Mouse (Mus musculus): ENCODE measurements around the gene Tnfrsf9.

Gene Tnfrsf9

GRCm38 (mm10) chr4:150913743-150914142 lies 619 bp upstream of the Tnfrsf9 start:
- no peak for TF ChIP-seq GATA4 (IDR thresholded peaks at IDR 0.05; ENCODE audit: insufficient replicate concordance, low read length)

DNA sequence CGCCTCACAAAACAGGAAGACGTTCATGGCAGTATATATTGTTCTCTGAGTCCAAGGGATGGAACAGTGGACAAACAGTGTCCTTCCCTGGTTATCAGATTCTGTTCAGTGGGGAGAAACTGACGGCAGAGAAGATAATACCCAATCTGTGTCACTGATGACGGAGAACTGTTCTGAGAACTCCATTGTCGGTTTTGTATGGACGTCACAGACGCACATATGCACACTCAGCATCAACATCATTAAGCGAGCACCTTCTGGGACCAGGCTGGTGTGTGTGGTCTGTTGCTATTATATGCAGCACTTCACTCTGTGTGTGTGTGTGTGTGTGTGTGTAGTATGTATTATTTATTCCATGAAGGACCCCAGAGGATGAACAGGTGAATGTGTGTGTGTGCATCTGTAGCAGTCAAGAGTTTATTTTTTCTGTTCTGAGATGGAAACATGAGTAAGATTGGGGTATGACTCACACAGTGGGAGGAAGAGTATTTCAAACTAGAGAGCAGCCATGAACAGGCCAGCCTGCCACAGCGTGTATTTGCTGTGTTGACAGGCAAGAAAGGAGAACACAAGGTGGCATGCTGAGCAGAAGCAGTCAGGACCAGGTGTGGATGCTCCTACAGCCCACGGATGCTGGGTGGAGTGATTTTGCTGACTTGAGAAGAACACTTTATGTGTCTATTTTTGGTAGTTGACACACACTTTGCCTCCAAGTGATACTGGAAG lies 982 bp downstream of the Tnfrsf9 start:
- TF ChIP-seq GATA4 (IDR thresholded peaks at IDR 0.05; ENCODE audit: insufficient replicate concordance, low read length) = no peak

GRCm38 (mm10) chr4:150917336-150918027 lies 3.1 kb downstream of the Tnfrsf9 start:
- no peak for TF ChIP-seq GATA4 (IDR thresholded peaks at IDR 0.05; ENCODE audit: insufficient replicate concordance, low read length)

DNA sequence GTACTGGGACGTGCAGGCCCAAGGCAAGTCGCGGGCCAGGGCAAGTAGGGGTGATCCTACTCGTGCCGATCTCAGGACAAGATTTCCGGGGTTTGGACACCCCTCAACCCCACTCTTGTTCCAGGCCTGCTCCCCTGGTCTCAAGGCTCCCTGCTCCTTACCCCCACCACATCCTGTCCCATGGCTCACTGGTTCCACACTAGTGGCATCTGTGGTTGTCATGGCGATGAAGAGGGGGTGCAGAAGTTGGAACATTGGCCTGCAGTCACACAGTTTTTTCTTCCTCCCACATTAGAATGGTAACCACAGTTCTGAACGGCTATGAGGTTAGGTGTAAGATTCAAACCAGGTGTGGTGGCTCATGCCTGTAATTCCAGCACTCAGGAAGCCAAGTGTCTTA lies 6.8 kb downstream of the Tnfrsf9 start:
- TF ChIP-seq GATA4 (IDR thresholded peaks at IDR 0.05; ENCODE audit: insufficient replicate concordance, low read length) = no peak

DNA sequence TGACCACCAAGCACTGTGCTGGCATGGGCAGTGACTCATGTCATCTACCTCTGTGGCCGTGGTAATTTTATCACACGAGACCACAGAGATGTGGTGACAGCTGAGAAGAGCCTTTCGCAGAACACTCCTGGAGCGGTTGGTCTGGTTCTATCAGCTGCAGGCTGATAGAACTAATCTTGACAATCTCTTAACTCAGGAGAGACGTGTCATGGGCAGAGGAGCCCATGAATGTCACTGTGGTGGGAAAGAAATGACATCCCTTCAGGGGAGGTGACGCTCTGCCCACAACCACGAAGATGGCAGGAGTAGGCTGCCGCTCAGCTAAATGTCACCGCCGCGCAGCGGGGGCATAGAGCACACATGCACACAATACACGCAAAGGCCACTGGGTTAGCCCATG lies 9.9 kb downstream of the Tnfrsf9 start:
- no peak for TF ChIP-seq GATA4 (IDR thresholded peaks at IDR 0.05; ENCODE audit: insufficient replicate concordance, low read length)

DNA sequence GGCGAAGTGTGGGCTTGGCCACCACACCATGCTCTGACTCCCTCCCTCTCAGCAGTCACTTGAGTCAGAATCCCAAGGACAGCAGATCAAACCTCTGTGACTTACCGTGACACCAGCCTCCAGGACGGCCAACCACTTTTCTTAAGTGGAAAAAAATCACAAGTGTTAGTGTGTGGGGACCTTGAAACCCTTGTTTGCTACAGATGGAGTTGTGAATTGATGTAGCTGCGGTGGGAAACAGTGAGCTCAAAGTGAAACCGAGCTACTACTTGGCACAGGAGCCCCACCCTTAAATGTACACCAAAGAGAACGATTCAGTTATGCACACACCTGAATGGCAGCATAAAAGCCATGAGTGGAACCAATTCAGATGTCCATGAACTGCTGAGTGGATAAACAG lies 10.6 kb downstream of the Tnfrsf9 start:
- TF ChIP-seq GATA4 (IDR thresholded peaks at IDR 0.05; ENCODE audit: insufficient replicate concordance, low read length) = no peak

GRCm38 (mm10) chr4:150925923-150926322 lies 11.6 kb downstream of the Tnfrsf9 start:
- no peak for TF ChIP-seq GATA4 (IDR thresholded peaks at IDR 0.05; ENCODE audit: insufficient replicate concordance, low read length)

GRCm38 (mm10) chr4:150926924-150927705 lies 12.8 kb downstream of the Tnfrsf9 start:
- TF ChIP-seq GATA4 (IDR thresholded peaks at IDR 0.05; ENCODE audit: insufficient replicate concordance, low read length) = no peak

GRCm38 (mm10) chr4:150927789-150928188 lies 13.4 kb downstream of the Tnfrsf9 start:
- no peak for TF ChIP-seq GATA4 (IDR thresholded peaks at IDR 0.05; ENCODE audit: insufficient replicate concordance, low read length)

DNA sequence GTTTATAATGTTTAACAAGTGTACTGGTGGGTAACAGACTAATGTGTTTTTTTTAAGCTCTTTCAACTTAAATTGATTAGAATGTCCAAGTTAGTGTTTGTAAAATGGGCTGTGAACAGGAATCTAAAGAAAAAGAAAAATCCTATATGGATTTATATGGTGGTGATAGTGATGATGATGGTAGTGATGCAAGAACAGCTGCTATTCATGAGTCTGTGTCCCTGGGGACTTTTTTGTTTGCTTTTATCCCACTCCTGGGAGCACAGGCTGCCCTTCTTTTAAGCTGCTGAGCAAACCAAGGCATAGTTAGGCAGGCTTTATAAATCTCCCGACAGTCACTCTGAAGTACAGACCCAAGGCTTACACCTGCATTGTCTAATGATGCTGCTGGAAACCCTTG lies 19.1 kb downstream of the Tnfrsf9 start:
- TF ChIP-seq GATA4 (IDR thresholded peaks at IDR 0.05; ENCODE audit: insufficient replicate concordance, low read length) = no peak

DNA sequence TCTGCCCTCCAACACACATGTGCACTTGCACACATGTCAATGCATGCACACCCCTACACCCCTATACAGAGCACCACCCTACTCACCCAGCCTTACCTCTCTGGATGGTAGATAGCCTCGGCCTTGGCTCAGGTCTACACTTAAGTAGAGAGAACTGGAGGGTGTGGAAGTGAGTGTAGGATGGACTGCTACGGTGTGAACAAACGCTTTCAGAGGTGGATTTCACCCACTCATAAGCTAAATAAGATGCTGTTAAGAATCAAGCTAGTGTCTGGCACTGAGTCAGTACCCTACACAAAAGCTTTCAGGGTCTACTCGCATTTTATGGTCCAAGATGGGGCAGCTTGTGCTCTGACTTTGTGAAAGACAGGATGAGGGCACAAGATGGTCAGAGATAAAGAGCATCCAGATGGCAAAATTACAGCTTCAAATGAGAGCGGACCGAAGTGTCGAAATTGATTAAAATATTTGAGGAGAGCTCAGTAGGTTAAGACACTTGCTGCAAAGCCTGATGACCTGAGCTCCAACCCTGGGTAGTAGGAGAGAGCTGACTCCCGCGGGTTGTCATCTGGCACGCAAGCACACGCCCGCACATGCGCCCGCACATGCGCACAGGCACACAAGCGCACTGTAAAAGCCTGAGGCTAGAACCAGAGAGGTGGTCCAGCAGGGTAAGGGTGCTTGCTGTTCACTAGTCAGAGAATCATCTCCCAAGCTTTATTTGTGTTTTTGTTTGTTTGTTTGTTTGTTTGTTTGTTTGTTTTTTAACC lies 23.1 kb downstream of the Tnfrsf9 start:
- TF ChIP-seq GATA4 (IDR thresholded peaks at IDR 0.05; ENCODE audit: insufficient replicate concordance, low read length) = no peak

- TF ChIP-seq GATA4 (IDR thresholded peaks at IDR 0.05; ENCODE audit: insufficient replicate concordance, low read length) = no peak
Measured at GRCm38 (mm10) chr4:150938063-150938452, 23.7 kb downstream of the Tnfrsf9 start.

DNA sequence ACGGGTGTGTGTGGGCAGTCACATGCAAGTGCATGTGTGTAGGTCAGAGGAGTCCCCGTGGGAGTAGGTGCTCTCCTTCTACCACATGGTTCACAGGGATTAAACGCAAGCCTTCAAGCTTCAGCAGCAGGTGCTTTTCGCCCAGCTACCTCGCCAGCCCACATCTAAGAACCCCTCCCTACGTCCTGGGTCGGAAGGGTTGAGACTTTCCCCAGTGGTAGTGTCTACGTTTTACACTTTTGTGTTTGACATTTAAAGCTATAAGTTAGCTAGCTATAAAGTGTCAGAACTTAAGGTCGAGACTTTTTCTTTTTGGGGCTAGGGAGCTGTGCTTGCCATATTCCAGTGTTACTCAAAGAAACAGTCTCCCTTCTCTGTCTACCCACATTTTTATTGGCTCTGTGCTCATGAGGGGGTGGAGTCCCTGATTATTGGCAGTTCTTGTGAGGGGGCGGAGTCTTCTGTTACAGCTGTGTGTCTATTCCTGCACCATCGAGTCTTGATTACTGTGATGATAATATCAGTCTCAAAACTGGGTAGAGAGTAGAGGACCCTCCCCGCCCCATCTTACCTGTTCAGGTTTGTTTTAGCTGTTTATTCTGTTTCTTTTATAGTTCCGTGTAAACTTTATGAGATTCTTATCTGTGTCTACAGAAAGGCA lies 25.8 kb downstream of the Tnfrsf9 start:
- TF ChIP-seq GATA4 (IDR thresholded peaks at IDR 0.05; ENCODE audit: insufficient replicate concordance, low read length) = no peak

GRCm38 (mm10) chr4:150944707-150945106 lies 30.3 kb downstream of the Tnfrsf9 start:
- TF ChIP-seq GATA4 (IDR thresholded peaks at IDR 0.05; ENCODE audit: insufficient replicate concordance, low read length) = no peak

GRCm38 (mm10) chr4:150950972-150951371 lies 36.6 kb downstream of the Tnfrsf9 start:
- no peak for TF ChIP-seq GATA4 (IDR thresholded peaks at IDR 0.05; ENCODE audit: insufficient replicate concordance, low read length)
